Mouse (Mus musculus) stomach, embryonic 15.5 days (tissue): ENCODE results near the gene Dpf2. TPM values are rescaled to one million over a fixed set of nuclear protein-coding genes. Genes with fewer than 3 reads are reported as not detected.
A peak's percentile ranks its signal among the peaks of the same experiment; 100 is the strongest.

Experiments used
- ATAC-seq: fragments of 200-750 bp; cut with Nextera tagmentation; 2 replicates; pipeline ENCODE4 v1.8.0; 2017; ENCODE audit warnings: low read depth, moderate number of reproducible peaks, moderate TSS enrichment; ENCODE audit not compliant: insufficient read depth, low FRiP score
- H3K27ac ChIP-seq: fragments of 300-500 bp; sonication (generic); 2 replicates; pipeline ENCODE4 v1.5.1; 2015; ENCODE audit warnings: mild to moderate bottlenecking, inconsistent platforms
- H3K27me3 ChIP-seq: fragments of 300-500 bp; sonication (generic); replicated peaks from 2 replicates; pipeline ENCODE4 v1.6.1; 2015; ENCODE audit warnings: inconsistent platforms
- H3K36me3 ChIP-seq: fragments of 300-500 bp; sonication (generic); 2 replicates; pipeline ENCODE4 v1.6.1; 2015; ENCODE audit warnings: inconsistent platforms
- H3K4me1 ChIP-seq: fragments of 300-500 bp; sonication (generic); 2 replicates; pipeline ENCODE4 v1.6.1; 2015; ENCODE audit warnings: inconsistent platforms
- H3K4me2 ChIP-seq: fragments of 300-500 bp; sonication (generic); 2 replicates; pipeline ENCODE4 v1.6.1; 2015; ENCODE audit warnings: mild to moderate bottlenecking, inconsistent platforms
- H3K4me3 ChIP-seq: fragments of 300-500 bp; sonication (generic); replicated peaks from 2 replicates; pipeline ENCODE4 v1.5.1; 2015; ENCODE audit warnings: inconsistent platforms
- H3K9ac ChIP-seq: fragments of 300-500 bp; sonication (generic); 2 replicates; pipeline ENCODE4 v1.6.1; 2015; ENCODE audit warnings: inconsistent platforms
- H3K9me3 ChIP-seq: fragments of 300-500 bp; sonication (generic); 2 replicates; pipeline ENCODE4 v1.6.1; 2016; ENCODE audit warnings: inconsistent platforms
- WGBS: fragments of 180-500 bp; shearing (Covaris S2); methylation state at CpG from one replicate; pipeline ENCODE4 v1.1.7; 2015; 5-methylcytosine and 5-hydroxymethylcytosine counted together
- polyA plus RNA-seq: library from polyadenylated mRNA; unstranded; fragments of >200 nt; fragmentation: Nextera tagmentation; extraction: Ambion mirVana; gene quantifications from 2 replicates; pipeline ENCODE4 v1.2.1, GENCODE M21; 2015

Gene Dpf2
- polyA plus RNA-seq, 1 experiment from 2014 or later: 98.7 TPM

DNA sequence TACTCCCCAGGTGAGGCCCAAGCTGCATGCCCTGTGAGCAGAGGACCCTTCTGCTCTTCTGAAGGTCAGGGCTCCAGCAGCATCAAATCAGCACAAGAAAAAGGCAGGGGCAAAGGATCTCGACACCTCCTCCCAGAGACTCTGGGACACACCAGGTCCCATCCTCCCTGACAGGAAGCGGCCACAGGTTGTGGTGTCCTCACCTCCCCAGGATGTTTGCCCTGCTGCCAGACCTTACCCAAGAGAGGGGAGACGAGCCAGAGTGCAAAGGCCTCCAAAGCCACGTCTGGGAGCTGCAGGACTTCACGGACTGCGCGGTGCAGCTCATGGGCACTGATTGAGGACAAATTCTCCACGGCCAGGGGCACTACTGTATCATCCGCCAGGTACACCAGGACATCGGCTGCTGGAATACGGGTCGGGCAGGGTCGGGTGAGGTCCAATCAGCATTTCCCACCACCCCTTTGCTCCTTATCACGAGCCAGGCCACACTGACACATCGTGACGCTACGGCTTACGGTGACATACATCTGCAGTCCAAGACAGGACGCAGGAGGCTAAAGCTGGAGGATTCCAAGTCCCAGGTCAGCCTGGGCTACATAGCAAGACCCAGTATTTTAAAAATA is 39.8 kb downstream of the Dpf2 start:
- no peak for ATAC-seq
- Histone ChIP-seq H3K9me3 (no peaks in the 10 kb centered on the region), H3K9ac (no peak overlapping the region), H3K4me3 (0 out of 2 replicates have a peak overlapping the region, but pooled peaks have one; percentile 84), H3K27me3 (no peaks in the 10 kb centered on the region), H3K4me2 (peak overlapping the region; percentile 85; the same call in 1 of the 2 replicates), H3K4me1 (peaks cover 42% of the 10 kb centered on the region), H3K36me3 (0 out of 2 replicates have a peak, but pooled peaks cover 5% of the 10 kb centered on the region), H3K27ac (no peak overlapping the region)
- WGBS: 80% methylated on average over 19 of the region's 19 CpGs

DNA sequence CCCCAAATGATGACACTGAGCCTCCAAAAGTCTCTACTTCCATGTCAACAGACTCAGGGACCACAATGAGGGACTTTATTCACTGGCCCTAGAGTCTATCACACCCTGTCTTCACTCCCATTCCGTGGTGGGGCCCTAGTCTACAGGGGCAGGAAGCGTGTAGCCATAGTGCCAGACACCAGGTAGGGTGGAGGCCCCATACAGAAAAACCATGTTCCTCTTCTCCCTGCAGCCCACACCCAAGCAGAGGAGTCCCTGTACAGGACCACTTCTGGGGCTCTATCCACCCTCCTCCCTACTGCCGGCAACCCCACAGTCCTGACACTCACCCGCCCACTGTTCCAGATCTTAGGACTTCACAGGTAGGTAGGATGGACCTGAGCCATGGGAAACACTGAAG is 40.3 kb downstream of the Dpf2 start:
- Histone ChIP-seq H3K36me3 (0 out of 2 replicates have a peak, but pooled peaks cover 5% of the 10 kb centered on the region), H3K4me1 (peaks cover 37% of the 10 kb centered on the region), H3K4me2 (no peak overlapping the region; the same call in 1 of the 2 replicates), H3K9ac (no peak overlapping the region), H3K9me3 (no peaks in the 10 kb centered on the region), H3K27ac (no peak overlapping the region), H3K4me3 (no peak overlapping the region), H3K27me3 (no peaks in the 10 kb centered on the region)
- WGBS: 73% methylated on average over 4 of the region's 4 CpGs
- ATAC-seq: no peak

DNA sequence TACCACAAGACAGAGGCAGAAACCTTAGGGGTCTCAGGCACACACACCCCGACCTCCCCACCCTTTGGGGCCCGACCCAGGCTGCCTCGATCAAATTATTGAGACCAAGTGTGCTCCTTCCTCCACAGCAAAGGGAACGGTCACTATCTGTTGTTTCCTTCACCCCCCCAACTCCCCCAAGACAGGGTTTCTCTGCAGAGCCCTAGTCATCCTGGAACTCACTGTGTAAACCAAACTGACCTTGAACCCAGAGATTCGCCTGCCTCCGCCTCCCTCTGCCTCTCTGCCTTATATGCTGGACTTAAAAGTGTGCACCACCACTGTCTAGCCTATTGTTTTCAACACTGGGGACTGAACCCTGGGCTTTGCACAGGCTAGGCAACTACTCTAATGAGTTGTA is 41.1 kb downstream of the Dpf2 start:
- H3K36me3 ChIP-seq: 0 out of 2 replicates have a peak, but pooled peaks cover 5% of the 10 kb centered on the region
- H3K9ac ChIP-seq: no peak overlapping the region
- peak overlapping the region; percentile 63 for H3K27ac ChIP-seq
- ATAC-seq: no peak
- peak overlapping the region; percentile 29; the same call in 1 of the 2 replicates for H3K4me2 ChIP-seq
- peaks cover 35% of the 10 kb centered on the region for H3K4me1 ChIP-seq
- H3K9me3 ChIP-seq: no peaks in the 10 kb centered on the region
- H3K4me3 ChIP-seq: no peak overlapping the region
- no peaks in the 10 kb centered on the region for H3K27me3 ChIP-seq
- WGBS: 40% methylated on average over 6 of the region's 6 CpGs

DNA sequence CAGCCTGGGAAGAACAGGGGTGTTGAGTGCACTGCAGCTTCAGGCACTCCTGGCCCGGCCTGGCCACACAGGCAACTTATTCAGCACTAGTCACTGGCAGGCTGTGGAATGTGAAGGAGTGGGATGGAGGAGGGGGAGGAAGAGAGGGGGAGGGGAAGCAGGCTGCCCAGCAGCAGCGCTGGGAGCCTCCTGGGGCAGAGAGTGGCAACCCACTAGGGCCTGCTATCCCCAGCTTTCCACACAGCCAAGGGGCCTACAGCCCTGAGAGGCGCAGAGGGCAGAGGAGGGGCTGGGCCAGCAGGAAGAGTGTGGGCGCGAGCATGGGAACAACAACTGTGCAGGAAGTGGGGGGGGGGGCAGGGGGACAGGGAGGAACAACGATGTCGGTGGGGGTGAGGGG is 41.5 kb downstream of the Dpf2 start:
- Histone ChIP-seq H3K9me3 (no peaks in the 10 kb centered on the region), H3K9ac (no peak overlapping the region), H3K4me2 (peak overlapping the region; percentile 29), H3K36me3 (0 out of 2 replicates have a peak, but pooled peaks cover 7% of the 10 kb centered on the region), H3K4me3 (no peak overlapping the region), H3K4me1 (peaks cover 35% of the 10 kb centered on the region), H3K27ac (peak overlapping the region; percentile 63), H3K27me3 (no peaks in the 10 kb centered on the region)
- 23% methylated on average over 5 of the region's 7 CpGs for WGBS
- ATAC-seq: peak; percentile 19; the same call in 1 of the 2 replicates

DNA sequence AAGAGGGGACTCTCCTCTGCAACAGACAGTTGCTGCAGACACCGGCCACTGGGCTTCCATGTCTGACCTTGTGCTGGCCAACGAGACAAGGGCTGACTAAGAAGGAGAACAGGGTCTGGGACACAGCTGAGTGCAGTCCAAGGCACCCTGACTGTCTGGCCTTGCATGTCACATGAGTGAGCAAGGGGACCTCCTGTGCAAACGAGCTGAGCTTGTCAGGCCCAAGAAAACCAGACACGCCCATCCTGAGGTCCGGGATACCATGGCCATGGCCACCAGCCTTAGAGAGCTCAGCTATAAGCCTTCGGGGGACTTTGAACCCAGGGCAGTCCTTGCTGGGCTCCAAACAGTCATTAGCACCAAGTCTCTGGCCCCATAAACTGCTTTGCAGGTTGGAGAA is 44.7 kb downstream of the Dpf2 start:
- WGBS: 74% methylated on average over 6 of the region's 6 CpGs
- Histone ChIP-seq H3K27ac (no peak overlapping the region), H3K27me3 (no peaks in the 10 kb centered on the region), H3K4me3 (no peak overlapping the region), H3K36me3 (peaks cover 19% of the 10 kb centered on the region), H3K9me3 (no peaks in the 10 kb centered on the region), H3K4me2 (no peak overlapping the region), H3K9ac (no peak overlapping the region), H3K4me1 (peaks cover 21% of the 10 kb centered on the region)
- no peak for ATAC-seq

DNA sequence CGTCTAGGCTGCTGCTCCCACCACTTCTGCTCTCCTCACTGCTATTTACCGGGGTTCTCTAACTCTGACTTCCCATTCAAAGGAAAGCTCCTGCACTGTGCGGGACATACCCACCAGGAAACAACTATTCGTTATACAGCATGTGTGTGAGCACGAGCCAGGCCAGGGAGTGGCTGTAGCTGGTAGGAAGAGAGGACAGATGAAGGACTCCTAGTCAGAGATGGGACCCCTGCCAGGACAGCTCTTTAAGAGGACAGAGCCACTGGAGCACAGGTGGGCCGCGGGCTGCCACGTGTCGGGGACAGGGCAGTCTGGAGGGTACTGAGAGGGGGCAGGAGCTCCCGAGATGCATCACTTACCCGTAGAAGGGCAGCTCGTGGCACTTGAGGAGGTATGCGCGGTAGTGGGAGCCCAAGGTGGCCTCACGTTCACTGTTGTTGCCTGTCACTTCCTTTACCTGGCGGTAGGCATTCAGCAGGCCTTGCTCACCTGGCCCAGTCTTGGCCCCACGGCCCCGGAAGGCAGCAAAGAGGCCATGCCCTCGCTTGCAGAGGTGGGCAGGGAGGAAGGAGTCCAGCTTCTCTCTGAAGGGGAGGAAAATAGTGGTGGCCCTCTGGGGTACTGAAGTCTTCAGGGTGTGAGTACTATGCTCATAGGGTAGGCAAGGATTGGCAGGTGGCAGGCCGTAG is 48.0 kb downstream of the Dpf2 start:
- peaks cover 41% of the 10 kb centered on the region for H3K36me3 ChIP-seq
- 93% methylated on average over 20 of the region's 20 CpGs for WGBS
- no peak for ATAC-seq
- no peak overlapping the region for H3K27ac ChIP-seq
- no peaks in the 10 kb centered on the region for H3K4me1 ChIP-seq
- no peak overlapping the region for H3K4me2 ChIP-seq
- no peaks in the 10 kb centered on the region for H3K9me3 ChIP-seq
- no peak overlapping the region for H3K9ac ChIP-seq
- no peak overlapping the region for H3K4me3 ChIP-seq
- H3K27me3 ChIP-seq: no peaks in the 10 kb centered on the region

DNA sequence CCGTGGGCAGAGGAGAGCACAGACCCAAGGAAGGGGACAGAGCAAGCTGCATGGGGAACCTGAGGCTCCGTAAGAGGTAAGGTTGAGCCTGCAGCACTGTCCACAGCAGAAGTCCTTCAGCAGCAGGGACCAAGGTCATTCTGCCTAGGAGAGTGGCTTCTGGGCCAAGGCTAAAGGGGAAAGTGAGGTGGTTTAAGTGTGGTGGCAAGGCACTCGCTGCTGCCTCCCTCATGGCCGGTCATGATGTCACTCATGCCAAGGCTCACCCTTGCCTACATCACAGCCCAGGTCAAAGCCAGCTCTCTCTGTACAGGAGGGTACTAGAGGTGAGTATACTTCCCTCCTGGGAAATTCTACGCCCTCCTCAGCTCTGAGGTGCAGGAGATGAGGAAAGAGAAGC is 49.0 kb downstream of the Dpf2 start:
- peaks cover 36% of the 10 kb centered on the region for H3K36me3 ChIP-seq
- ATAC-seq: no peak
- H3K9ac ChIP-seq: no peak overlapping the region
- no peak overlapping the region for H3K27ac ChIP-seq
- no peak overlapping the region for H3K4me3 ChIP-seq
- 96% methylated on average over 5 of the region's 5 CpGs for WGBS
- H3K4me2 ChIP-seq: no peak overlapping the region
- H3K9me3 ChIP-seq: no peaks in the 10 kb centered on the region
- no peaks in the 10 kb centered on the region for H3K27me3 ChIP-seq
- no peaks in the 10 kb centered on the region for H3K4me1 ChIP-seq

DNA sequence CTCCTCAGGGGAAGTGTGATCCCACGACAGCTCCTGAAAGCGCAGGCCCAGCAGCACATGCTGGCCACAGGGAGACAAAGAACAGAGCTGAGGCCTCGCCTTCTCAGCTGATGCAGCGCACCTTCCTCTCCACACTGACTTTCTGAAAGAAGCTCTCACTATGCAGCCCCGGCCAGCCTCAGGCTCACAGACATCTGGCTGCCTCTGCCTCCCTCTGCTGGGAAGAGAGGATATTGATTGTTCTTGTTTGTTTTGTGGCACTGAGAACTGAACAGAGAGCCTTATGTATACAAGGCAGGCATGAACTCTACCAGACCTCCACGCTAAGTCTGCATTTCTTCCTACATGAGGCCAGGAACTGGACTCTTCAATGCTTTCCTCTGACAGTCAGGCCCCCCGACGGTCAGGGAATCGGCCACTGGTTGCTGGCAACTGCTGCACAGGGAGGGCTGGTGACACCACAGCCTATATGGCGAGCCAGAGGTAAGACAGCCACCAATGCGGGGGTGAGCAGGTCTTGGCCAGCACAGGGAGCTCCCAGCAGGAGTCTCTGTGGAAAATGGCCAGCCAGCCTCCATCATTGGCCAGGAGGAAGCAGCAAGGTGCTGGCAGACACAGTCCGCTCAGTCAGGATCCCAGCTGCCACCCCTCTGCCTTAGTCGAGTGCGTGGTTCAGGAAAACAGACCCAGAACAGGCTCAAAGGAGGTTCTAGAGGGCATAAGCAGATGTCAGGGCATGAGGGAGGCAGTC is 50.3 kb downstream of the Dpf2 start:
- H3K36me3 ChIP-seq: peaks cover 35% of the 10 kb centered on the region
- no peak overlapping the region for H3K4me3 ChIP-seq
- 96% methylated on average over 14 of the region's 14 CpGs for WGBS
- ATAC-seq: no peak
- H3K9me3 ChIP-seq: no peaks in the 10 kb centered on the region
- no peaks in the 10 kb centered on the region for H3K27me3 ChIP-seq
- no peak overlapping the region for H3K4me2 ChIP-seq
- no peaks in the 10 kb centered on the region for H3K4me1 ChIP-seq
- H3K9ac ChIP-seq: no peak overlapping the region
- H3K27ac ChIP-seq: no peak overlapping the region

DNA sequence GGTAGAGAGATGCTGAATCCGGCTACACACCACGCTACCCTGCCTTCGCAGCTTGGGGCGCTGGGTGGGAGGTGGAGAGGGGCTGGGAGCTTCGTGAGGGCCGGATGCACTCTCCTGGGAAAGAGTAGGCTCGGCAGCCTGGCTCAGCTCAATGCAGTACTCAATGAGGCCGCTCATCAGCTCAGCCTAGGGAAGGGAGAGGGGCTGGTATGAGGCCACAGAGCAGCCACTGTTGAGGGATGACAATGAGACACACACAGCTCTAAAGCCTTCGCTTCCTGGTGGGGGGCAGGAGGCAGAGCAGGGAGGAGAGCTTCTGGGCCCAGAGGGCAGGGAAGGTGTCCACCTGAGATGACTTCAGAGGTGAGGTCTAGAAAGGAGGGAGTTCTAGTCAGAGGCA is 56.2 kb downstream of the Dpf2 start:
- 82% methylated on average over 9 of the region's 9 CpGs for WGBS
- Histone ChIP-seq H3K9ac (no peak overlapping the region), H3K27ac (no peak overlapping the region), H3K36me3 (peaks cover 17% of the 10 kb centered on the region), H3K4me1 (peaks cover 3% of the 10 kb centered on the region), H3K27me3 (no peaks in the 10 kb centered on the region), H3K4me3 (no peak overlapping the region), H3K9me3 (no peaks in the 10 kb centered on the region), H3K4me2 (no peak overlapping the region)
- no peak for ATAC-seq

DNA sequence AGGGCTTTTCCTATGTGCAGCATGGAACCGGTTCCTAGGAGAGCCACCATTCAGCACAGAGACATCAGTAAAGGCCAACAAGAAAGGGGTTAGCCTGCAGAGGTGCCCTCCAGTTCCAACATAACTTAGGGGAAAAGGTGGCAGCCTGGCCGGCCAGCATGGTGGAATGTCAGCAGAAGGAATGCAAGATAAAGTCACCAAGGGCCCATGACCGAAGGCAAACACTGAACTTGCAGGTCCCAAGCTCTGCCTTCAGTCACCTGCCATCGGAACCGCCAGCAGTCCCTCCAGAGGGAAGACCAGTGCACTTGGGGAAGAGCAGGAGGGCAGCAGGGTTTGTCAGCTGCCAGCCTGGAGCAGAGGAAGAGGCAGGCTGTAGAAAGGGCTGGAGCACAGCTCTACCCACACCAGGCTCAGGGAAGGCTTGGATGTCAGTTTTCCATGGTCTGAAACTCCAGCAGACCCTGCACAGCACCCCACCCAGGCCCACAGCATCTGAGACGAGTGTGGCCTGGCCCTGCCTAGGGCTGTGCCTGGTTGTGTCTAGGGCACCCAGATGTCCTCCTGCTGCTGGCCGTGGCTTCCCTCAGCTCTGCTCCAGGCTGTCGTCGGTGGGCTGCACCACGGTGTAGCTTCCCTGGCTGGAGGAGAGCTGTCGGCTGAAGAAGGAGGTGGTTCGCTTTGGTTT is 60.6 kb downstream of the Dpf2 start:
- peaks cover 37% of the 10 kb centered on the region for H3K4me1 ChIP-seq
- peaks cover 9% of the 10 kb centered on the region; the same call in 1 of the 2 replicates for H3K36me3 ChIP-seq
- no peak for ATAC-seq
- H3K4me3 ChIP-seq: no peak overlapping the region
- no peak overlapping the region for H3K9ac ChIP-seq
- H3K27me3 ChIP-seq: no peaks in the 10 kb centered on the region
- H3K9me3 ChIP-seq: no peaks in the 10 kb centered on the region
- no peak overlapping the region for H3K4me2 ChIP-seq
- WGBS: 75% methylated on average over 12 of the region's 12 CpGs
- peak overlapping the region; percentile 61 for H3K27ac ChIP-seq

DNA sequence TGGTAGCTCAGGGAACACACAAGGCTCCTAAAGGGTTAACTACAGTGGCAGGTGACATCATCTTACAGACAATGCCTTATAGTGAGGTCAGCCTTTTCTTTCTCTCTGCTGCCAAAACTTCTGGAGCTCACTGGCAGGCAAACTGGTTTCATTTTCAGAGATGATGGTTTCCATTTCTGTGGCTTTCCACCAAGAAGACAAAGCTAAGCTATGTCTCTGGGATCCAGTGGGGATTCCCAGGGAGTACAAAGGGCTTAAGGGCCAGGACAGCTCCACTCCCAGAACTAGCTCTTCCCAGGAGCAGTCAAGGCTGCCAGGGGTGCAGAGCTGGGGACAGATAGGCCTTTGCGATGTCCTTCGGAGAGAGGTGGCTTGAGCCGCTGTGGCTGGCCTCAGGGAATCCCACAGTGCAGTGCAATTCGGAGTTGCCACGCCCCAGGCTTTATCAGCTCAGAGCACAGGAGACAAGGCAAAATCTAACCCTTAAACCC is 61.3 kb downstream of the Dpf2 start:
- Histone ChIP-seq H3K36me3 (peaks cover 2% of the 10 kb centered on the region; the same call in 1 of the 2 replicates), H3K9ac (no peak overlapping the region), H3K4me2 (no peak overlapping the region; the same call in 1 of the 2 replicates), H3K4me3 (no peak overlapping the region), H3K27me3 (no peaks in the 10 kb centered on the region), H3K27ac (peak overlapping the region; percentile 61), H3K9me3 (no peaks in the 10 kb centered on the region), H3K4me1 (peaks cover 42% of the 10 kb centered on the region)
- 62% methylated on average over 5 of the region's 5 CpGs for WGBS
- ATAC-seq: no peak
